Mouse (Mus musculus) c-Kit-positive CD71-positive TER-119-negative erythroid progenitor cells, embryonic 14.5 days (primary cell): ENCODE data around the gene Mixl1.

Experiments
- DNase-seq: peaks from one replicate; pipeline ENCODE4 v3.0.0-alpha.2; 2013; ENCODE audit warnings: low read depth

The Mixl1 gene

DNA sequence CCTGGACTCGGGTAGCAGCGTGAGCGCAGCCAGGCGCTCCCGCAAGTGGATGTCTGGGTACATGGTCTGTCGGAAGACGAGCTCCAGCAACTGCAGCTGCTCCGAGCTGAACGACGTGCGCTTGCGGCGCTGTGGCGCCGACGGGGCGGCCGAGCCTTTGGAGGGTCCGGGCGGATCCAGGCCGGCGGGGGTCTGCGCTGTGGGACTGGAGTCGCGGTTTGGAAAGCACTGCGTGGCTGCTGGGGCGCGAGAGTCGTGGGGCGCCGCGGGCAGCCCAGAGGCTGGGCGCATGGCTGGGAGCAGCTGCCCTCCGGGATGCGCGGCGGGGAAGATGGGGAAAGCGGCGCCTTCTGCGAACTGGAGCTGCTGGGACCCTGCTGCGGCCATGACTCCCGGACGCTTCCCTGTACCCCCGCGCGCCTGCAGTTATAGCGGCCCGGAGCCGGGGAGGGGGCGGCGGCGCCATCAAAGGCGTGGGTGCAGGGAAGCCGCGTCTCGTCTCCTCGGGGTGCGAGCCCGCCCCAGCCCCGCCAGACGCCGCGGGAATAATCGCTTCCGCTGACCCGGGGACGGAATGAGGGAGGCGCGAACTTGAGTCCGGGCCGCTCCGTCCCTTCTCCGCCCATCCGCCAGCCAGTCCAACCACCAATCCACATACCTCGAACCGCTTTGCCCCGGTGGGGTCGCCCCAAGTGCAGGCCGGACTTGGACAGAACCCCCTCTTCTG is at the start of gene Mixl1:
Gene Mixl1 (minus strand): TSS at position 409 of the 727 bp plus-strand sequence.
- DNase-seq: no peak

DNA sequence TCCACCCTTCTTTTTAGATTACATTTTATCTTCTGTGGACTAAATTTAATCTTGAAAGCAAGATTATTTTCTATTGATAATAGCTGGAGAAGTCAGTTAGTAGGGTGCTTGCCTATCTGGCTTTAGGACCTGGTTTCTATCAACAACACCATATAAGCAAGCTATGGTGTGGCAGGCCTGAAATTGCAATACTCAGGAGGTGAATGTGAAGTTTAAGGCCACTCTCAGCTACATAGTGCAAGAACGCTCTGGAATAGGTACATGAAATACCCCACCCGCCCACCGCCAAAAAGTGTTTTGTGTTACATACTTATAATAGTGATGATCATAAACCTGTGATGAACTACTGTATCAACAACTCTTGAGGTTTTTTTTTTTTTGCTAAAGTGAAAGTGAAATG is 32.4 kb upstream of the Mixl1 start:
- DNase-seq: no peak

DNA sequence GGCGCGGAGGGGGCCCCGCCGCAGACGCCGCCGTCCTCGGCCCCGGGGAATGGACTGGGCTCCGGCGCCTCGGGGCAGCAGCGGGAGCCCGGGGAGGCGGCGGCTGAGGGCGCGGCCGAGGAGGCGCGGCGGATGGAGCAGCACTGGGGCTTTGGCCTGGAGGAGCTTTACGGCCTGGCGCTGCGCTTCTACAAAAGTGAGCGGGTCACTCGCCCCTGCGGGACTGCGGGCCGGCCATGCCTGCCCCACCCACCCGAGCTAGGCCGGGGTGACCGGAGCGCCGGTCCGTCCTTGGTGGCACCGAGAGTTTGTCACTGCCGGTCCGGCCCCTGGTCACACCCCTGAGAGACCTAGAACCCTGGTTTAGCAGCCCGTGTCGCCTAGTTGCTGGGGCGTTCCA is 29.3 kb upstream of the Mixl1 start:
- DNase-seq: no peak

DNA sequence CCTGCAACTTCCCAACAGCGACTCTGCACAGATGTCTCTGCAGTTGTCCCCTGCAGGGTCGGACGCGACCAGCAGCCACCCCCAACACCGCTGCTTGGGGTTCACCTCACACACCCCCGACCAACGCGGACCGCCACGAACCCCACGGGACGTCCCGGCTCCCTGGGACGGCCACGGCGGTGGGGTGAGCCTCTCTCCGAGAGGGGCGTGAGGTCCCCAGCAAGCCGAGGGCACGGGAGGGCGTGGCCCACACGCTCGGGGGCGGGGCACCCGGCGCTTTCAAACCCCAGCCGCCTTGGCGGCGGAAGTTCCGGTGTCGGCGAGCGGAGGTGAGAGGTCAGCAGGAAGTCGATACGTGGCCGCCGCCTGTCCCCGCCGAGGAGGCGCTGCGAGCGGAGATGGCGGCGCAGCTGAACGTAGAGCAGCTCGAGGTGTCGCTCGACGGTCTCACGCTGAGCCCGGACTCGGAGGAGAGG is 28.9 kb upstream of the Mixl1 start, which contains the start of gene Acbd3:
Gene Acbd3 (plus strand): TSS at position 340 of the 476 bp plus-strand sequence.
- peak; percentile 87 for DNase-seq

DNA sequence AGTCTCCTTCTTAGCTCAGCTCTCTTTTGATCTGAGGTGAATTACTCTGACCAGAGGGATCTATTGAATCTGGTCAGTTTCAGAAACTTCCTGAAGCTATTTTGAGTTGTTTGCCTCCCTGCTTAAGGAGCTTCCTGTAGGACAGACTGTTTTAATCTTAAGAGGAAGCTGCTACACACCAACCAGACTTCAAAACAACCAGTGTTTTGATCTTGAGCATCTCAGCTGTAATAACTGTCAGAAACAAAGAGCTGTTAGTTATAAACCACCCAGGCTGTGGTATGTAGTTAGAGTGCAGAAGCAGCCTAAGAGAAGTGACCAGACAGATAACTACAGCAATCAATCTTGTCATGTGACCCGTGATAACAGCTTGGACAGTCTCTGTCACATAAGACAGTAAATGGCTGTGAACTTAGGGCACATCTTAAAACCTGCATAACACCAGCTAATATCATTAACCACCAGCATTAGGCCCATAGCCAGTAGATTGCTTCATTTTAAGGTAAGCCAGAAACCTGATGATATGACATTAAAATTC is 26.9 kb upstream of the Mixl1 start:
- no peak for DNase-seq

DNA sequence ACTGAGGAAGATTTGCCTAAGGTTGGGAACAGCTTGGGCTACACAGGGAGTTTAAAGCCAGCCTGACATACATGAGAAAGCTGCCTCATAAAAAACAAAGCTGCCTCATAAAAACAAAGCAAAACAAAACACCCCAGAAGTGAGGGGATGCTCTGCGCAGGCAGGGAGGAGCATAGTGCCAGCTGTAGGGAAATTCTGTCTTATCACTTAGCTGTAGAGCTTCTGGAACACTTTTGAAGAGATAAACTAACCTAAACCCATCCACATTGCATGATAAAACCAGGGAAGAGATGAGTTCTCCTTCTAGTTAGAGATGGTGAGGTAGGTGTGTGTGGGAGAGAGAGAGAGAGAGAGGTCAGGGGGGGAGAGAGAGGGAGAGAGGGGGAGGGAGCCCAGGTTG is 25.8 kb upstream of the Mixl1 start:
- no peak for DNase-seq

DNA sequence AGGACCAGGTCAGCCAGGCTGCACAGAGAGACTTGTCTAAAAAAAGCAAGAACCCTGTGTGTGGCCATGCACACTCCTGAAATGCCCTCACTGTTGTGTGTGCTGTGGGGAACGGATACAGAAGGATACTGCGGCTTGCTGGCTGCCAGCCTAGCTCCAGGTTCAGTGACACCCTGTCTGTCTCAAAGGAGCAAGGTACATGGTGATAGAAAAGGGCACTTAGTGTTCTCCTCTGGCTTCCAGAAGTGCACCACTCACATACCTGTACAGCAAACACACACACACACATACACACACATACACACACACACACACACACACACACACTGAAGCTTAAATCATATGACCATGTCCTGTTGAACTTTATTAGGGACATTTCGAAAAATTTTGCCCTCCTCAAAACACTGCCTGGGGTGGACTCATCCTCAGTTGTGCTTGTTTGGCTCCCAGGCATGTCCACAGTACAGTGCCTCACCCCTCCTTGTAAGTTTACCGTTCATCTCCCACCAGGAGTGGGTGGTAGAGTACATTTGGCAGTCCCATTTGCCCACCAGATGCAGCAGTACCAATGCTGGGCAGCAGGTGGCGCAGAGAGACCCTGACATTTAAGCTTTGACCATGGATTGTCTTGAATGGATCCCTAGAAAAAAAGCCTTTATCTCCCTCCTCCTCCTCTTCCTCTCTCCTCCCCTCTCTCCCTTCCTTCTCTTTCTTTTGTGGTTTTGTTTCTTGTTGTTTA is 23.3 kb upstream of the Mixl1 start:
- peak; percentile 62 for DNase-seq

DNA sequence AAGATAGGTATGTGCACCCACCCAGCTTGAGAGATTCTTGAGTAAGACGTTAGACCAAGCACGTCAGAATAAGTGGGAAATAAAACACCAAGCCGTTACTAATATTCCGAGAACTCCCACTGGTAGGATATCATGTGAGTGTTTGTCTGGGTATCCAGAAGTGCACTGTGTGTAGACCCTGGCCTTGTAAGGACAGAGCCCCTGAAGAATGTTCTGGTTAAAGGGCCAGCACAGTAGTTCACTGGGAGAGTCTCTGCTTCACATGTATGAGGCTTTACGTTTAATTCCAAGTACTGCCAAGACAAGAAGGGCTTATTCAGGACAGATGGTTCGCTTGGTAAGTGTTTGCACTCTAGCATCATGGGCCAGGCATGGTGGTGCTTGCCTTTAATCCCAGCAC is 22.6 kb upstream of the Mixl1 start:
- DNase-seq: no peak

DNA sequence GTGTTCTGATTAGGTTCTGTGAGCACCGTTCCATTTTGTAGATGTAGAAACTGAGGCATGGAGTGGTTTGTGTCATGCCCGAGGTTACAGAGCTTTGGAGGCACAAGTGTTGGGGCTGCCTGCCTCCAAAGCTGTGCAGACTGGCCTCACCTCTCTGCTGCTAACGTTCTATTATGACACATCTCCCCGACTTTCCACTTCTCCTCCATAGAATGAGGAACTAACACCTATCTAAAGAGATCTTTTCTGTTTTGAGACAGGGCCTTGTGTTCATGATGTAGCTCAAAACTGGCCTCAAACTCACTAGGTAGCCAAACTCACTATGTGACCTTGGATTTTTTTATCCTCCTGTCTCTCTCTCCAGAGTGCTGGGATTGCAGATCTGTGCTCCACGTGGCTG is 21.9 kb upstream of the Mixl1 start:
- DNase-seq: no peak

DNA sequence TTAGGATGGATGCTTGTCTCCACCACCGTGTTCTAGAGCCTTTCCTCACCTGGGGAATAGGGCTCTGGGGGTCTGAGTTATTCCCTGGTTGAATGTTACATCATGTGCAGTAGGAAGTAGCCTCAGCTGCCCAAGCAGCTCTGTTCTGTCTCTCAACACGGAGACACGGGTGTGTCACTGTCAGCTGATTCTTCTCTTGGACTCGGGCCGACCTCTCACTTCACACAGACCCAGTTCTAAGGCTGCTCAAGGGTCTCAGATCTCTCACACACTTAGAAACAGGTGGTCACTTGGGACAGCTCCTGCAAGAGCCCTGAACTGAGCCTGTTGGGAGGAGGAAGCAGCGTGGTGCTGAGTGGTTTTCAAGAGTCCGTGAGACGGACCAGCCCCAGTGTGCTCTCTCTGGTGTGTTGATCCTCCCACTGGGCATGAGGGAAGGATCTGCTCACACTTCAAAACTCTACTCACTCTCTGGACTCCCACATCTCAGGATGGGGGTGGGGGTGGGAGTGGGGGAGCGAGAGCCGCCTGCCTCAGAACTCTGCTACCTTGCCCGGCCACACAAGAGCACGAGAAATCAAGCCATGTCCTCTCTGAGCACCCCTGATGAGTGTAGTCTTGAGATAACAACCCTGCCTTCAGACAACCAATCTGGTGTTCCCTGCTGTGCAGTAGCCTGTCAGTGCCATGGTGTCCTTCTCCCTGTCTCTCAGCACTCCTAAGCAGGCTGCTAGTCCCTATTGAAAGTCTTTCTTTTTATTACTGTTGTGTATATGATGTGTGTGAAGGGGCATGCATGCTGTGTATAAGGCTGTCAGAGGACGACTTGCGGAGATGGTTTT is 12.3 kb upstream of the Mixl1 start:
- no peak for DNase-seq

DNA sequence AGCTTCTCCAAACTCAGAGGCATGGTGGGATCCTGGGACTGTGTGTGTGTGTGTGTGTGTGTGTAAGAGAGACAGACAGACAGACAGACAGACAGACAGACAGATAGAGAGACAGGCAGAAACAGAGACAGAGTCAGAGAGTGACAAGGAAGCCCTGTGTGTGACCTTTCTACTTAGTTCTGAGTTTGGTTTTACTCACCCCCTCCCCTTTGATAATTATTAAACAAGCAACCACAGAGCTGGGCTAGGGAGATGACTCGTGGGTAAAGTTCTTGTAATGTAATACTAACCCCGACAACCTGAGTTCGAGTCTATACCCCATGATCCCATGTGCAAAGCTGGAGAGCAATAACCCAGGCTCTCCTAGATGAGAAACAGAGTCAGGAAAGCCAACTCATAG is 11.0 kb upstream of the Mixl1 start:
- DNase-seq: no peak

DNA sequence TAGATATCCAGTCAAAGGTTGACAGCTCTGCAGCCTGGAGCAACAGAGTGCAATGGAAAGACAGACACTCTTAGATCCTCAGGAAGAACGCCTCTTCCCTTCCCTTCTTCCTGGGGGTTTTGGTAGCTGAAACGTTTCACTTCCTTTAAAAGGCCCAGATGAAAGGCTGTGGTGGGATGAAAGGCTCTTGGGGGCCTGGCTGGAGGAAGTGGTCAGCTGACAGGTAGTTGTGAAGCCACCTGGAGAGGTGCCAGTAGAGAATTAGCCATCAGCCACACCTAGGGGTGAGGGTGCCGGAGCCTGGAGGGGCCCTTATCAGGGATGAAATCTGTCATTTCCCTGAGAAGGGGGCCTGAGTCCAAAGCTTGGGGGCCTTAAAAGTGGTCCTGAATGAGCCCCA is 10.5 kb upstream of the Mixl1 start:
- DNase-seq: no peak

DNA sequence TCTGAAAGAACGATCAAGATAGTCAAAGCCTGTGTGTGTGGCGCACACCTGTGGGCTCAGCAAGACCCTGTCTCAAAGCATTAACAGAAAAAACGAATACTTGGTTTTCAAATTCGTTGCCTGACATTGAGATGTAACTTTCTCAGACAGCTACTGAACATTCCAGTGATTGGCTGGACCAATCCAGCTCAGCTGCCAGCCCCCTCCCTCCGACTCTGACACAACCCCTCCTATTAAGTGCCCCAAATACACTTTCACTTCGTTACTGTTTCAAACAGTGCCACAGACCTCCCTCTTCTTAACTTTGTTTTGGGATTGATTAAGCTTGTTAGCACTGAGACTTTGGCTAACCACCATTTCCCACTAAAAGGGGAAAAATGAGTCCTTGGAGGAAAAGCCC is 6.6 kb upstream of the Mixl1 start:
- DNase-seq: no peak

DNA sequence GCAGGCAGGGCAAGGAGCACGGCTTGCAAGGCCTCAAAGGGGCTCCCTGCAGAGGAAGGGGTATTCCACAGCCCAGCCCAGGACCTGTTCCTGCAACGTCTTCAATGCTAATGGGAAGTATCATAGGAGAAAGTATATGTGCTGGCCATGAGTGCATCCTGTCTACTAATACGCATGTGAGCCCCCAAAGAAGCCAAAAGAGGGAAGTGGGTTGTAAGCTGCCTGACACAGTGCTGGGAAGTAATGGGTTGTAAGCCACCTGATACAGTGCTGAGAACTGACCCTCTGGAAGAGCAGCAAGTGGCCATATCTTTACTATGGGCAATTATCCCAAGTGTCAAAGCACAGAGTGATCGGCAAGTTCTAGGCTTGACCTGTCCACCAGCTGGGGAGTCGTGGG is 1.2 kb upstream of the Mixl1 start:
- DNase-seq: no peak

DNA sequence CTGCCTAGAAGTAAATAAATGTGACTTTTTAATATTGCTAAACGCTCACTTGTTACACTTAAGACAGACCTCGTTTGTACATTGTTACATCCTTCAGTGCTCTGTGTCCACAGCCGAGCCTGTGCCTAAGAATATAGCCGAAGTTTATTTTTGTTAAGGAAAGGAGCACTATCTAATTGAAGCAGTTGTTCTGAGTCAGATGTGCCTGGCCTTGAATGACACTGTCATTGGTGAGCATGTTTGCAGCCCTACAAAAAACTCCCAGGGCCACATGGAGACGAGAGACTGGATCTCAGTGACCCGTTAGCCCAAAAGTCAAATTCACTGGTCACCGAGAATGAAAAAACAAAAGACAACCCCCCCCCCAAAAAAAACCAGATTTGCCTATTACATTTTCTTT is 5.5 kb downstream of the Mixl1 start:
- no peak for DNase-seq
